In genomic region chr2:144247337-144247978, GRCm38 (mm10) we compare ENCODE assay signal across 7 mouse cellular contexts. TPM values are rescaled to one million over a fixed set of nuclear protein-coding genes. Genes with fewer than 3 reads are reported as not detected.
DNase-seq lines count a peak whose midpoint lies in the region; ATAC-seq and TF ChIP-seq lines count a peak whose summit lies in the region.

No protein-coding gene starts in this region.

- ATAC-seq in lung, postnatal 0 days = no peak
- ATAC-seq in intestine, embryonic 16.5 days = peak; percentile 58
- ATAC-seq in stomach, embryonic 14.5 days (ENCODE audit: insufficient number of reproducible peaks, insufficient read depth, low FRiP score, low read depth) = peak; percentile 57; the same call in 1 of the 2 replicates

- H3K9ac ChIP-seq in lung, postnatal 0 days (replicated peaks; ENCODE audit: low read depth) = no peak overlapping the region
- H3K9ac ChIP-seq in intestine, embryonic 16.5 days (ENCODE audit: low read depth, low read length) = no peak overlapping the region
- H3K9ac ChIP-seq in stomach, embryonic 14.5 days (replicated peaks; ENCODE audit: low read depth, low read length) = no peak overlapping the region

- no peak overlapping the region for H3K4me3 ChIP-seq in lung, postnatal 0 days (ENCODE audit: low read depth, low read length)
- no peak overlapping the region for H3K4me3 ChIP-seq in intestine, embryonic 16.5 days (ENCODE audit: low read length)
- H3K4me3 ChIP-seq in stomach, embryonic 14.5 days (ENCODE audit: low read depth, low read length) = no peak overlapping the region

- no peaks in the 10 kb centered on the region for H3K9me3 ChIP-seq in lung, postnatal 0 days (ENCODE audit: low read length)
- H3K9me3 ChIP-seq in intestine, embryonic 16.5 days (ENCODE audit: control insufficient read depth, low read length) = no peaks in the 10 kb centered on the region
- H3K9me3 ChIP-seq in stomach, embryonic 14.5 days (ENCODE audit: control insufficient read depth, low read depth, low read length) = no peaks in the 10 kb centered on the region

- peak; percentile 33 for DNase-seq in lung, postnatal 0 days (ENCODE audit: low spot score)
- DNase-seq in lung, postnatal 4 days = no peak
- peak; percentile 46 to 47 for DNase-seq in gastrocnemius, adult 8-10 months (ENCODE audit: low spot score in 2 of 2)
- no peak for DNase-seq in embryo, embryonic 9.5 days (ENCODE audit: extremely low spot score)
- DNase-seq in adrenal gland, postnatal 10 days = no peak

- TF ChIP-seq EP300 in lung, postnatal 0 days (IDR thresholded peaks at IDR 0.05) = no peak

- H3K27me3 ChIP-seq in lung, postnatal 0 days (replicated peaks; ENCODE audit: insufficient read depth, low read length) = no peaks in the 10 kb centered on the region
- H3K27me3 ChIP-seq in intestine, embryonic 16.5 days (replicated peaks; ENCODE audit: control insufficient read depth, insufficient read depth, low read length) = no peaks in the 10 kb centered on the region
- H3K27me3 ChIP-seq in stomach, embryonic 14.5 days (ENCODE audit: control insufficient read depth, insufficient read depth, low read length) = no peaks in the 10 kb centered on the region

- H3K27ac ChIP-seq in lung, postnatal 0 days (ENCODE audit: low read length) = no peak overlapping the region
- peak overlapping the region; percentile 61 for H3K27ac ChIP-seq in intestine, embryonic 16.5 days (ENCODE audit: low read length)
- peak overlapping the region; percentile 7; the same call in 1 of the 2 replicates for H3K27ac ChIP-seq in stomach, embryonic 14.5 days (ENCODE audit: low read length)

- WGBS in lung, postnatal 0 days = 40% methylated on average over 5 of the region's 5 CpGs
- WGBS in intestine, embryonic 16.5 days = 30% methylated on average over 5 of the region's 5 CpGs
- 33% methylated on average over 5 of the region's 5 CpGs for WGBS in stomach, embryonic 14.5 days

- H3K4me2 ChIP-seq in lung, postnatal 0 days (replicated peaks; ENCODE audit: low read depth, low read length) = no peak overlapping the region
- H3K4me2 ChIP-seq in intestine, embryonic 16.5 days (ENCODE audit: low read depth, low read length) = no peak overlapping the region
- H3K4me2 ChIP-seq in stomach, embryonic 14.5 days (replicated peaks; ENCODE audit: low read depth, low read length) = no peak overlapping the region

- 0 out of 2 replicates have a peak, but pooled peaks cover 13% of the 10 kb centered on the region for H3K36me3 ChIP-seq in lung, postnatal 0 days (ENCODE audit: insufficient read depth, low read length)
- H3K36me3 ChIP-seq in intestine, embryonic 16.5 days (ENCODE audit: control insufficient read depth, insufficient read depth, low read length) = peaks cover 16% of the 10 kb centered on the region
- peaks cover 30% of the 10 kb centered on the region for H3K36me3 ChIP-seq in stomach, embryonic 14.5 days (ENCODE audit: control insufficient read depth, insufficient read depth, low read length)

- no peak for TF ChIP-seq CTCF in lung, postnatal 0 days (IDR thresholded peaks at IDR 0.05)

- no peaks in the 10 kb centered on the region for H3K4me1 ChIP-seq in lung, postnatal 0 days (ENCODE audit: insufficient read depth, low read depth, low read length)
- peaks cover 16% of the 10 kb centered on the region for H3K4me1 ChIP-seq in intestine, embryonic 16.5 days (ENCODE audit: control insufficient read depth, insufficient read depth, low read length)
- H3K4me1 ChIP-seq in stomach, embryonic 14.5 days (ENCODE audit: control insufficient read depth, insufficient read depth, low read length) = peaks cover 12% of the 10 kb centered on the region

RNA-seq across cellular contexts. Expression of gene Mgme1, which starts 23.0 kb away (rescaled TPM):
- 6.8 and 8.1 TPM in 2 replicates for polyA plus RNA-seq in lung, postnatal 0 days (2015; fragmentation: Nextera tagmentation; extraction: Ambion mirVana)
- total RNA-seq in gastrocnemius, adult 8-10 months (2022) = 10 to 100 TPM; 11.8 to 13.8 (median 13.1) TPM
- polyA plus RNA-seq in intestine, embryonic 16.5 days (2015; fragmentation: Nextera tagmentation; extraction: Ambion mirVana) = 22.8 and 23.9 TPM in 2 replicates
- 19.6 and 20.0 TPM in 2 replicates for polyA plus RNA-seq in stomach, embryonic 14.5 days (2014; fragmentation: Nextera tagmentation; extraction: Ambion mirVana)
- total RNA-seq in adrenal gland, postnatal 10 days (2021) = 10 to 100 TPM; 14.7 to 17.7 TPM

RNA-seq across cellular contexts. Expression of gene Snx5, which starts 23.2 kb away (rescaled TPM):
- polyA plus RNA-seq in lung, postnatal 0 days (2015; fragmentation: Nextera tagmentation; extraction: Ambion mirVana) = 61.2 and 68.5 TPM in 2 replicates
- total RNA-seq in gastrocnemius, adult 8-10 months (2022) = 10 to 100 TPM; 57.8 to 66.5 (median 58.9) TPM
- polyA plus RNA-seq in intestine, embryonic 16.5 days (2015; fragmentation: Nextera tagmentation; extraction: Ambion mirVana) = 147 and 149 TPM in 2 replicates
- 130 and 141 TPM in 2 replicates for polyA plus RNA-seq in stomach, embryonic 14.5 days (2014; fragmentation: Nextera tagmentation; extraction: Ambion mirVana)
- total RNA-seq in adrenal gland, postnatal 10 days (2021) = 10 to 100 TPM; 93.5 to 97.0 TPM

Comparison
In these comparisons a context has a peak if more than half of its experiments do, and no peak if none do; other contexts are left out.
1. DNase-seq: peak in lung, postnatal 0 days (single experiment) and gastrocnemius, adult 8-10 months (2 of 2); none in lung, postnatal 4 days (0 of 2), embryo, embryonic 9.5 days (single experiment) and adrenal gland, postnatal 10 days (single experiment).